Mouse (Mus musculus) liver, adult 2 months (tissue): Measurements from ENCODE around the gene Slc15a3.

ENCODE experiments used
- CTCF ChIP-seq: fragments of 200-500 bp; IDR thresholded peaks from 2 replicates; pipeline ENCODE4 v1.5.1; 2011; ENCODE audit warnings: low read depth, low read length, control low read depth
- POLR2A ChIP-seq: fragments of 200-500 bp; IDR thresholded peaks from 2 replicates; pipeline ENCODE4 v1.6.1; 2011; ENCODE audit warnings: low read length, control low read depth; ENCODE audit not compliant: insufficient read depth; ENCODE audit errors: extremely low read depth

GRCm38 (mm10) chr19:10841721-10842626, 2.4 kb downstream of the Slc15a3 start:
- TF ChIP-seq CTCF = no peak
- TF ChIP-seq POLR2A = no peak
